Mouse (Mus musculus) heart, adult 2 months (tissue): ENCODE data around the gene Pla2g2c.

Source experiments
- CTCF ChIP-seq: fragments of 200-600 bp; IDR thresholded peaks from 2 replicates; pipeline ENCODE4 v1.8.1; 2022; ENCODE audit warnings: antibody characterized with exemption, mild to moderate bottlenecking, moderate library complexity
- EP300 ChIP-seq: fragments of 200-500 bp; IDR thresholded peaks from 2 replicates; pipeline ENCODE4 v1.6.1; 2011; ENCODE audit warnings: low read depth, low read length, control low read depth; ENCODE audit not compliant: insufficient read depth
- POLR2A ChIP-seq: fragments of 200-500 bp; IDR thresholded peaks from 2 replicates; pipeline ENCODE4 v1.6.1; 2011; ENCODE audit warnings: mild to moderate bottlenecking, low read depth, low read length, control low read depth; ENCODE audit not compliant: insufficient read depth

GRCm38 (mm10) chr4:138698296-138698695 is 26.3 kb upstream of the Pla2g2c start:
- TF ChIP-seq EP300 (no peak), CTCF (no peak), POLR2A (no peak)
